Mouse (Mus musculus) hindbrain, embryonic 14.5 days (tissue): ENCODE data around the gene Paqr4. TPM values are rescaled to one million over a fixed set of nuclear protein-coding genes. Genes with fewer than 3 reads are reported as not detected.

ENCODE experiments used
- ATAC-seq: fragments of 200-750 bp; cut with Nextera tagmentation; 2 replicates; pipeline ENCODE4 v1.8.0; 2017; ENCODE audit warnings: moderate number of reproducible peaks, mild to moderate bottlenecking, moderate TSS enrichment, moderate library complexity; ENCODE audit not compliant: low FRiP score
- DNase-seq: peaks from one replicate; pipeline ENCODE4 v3.0.0-alpha.2; 2015; ENCODE audit warnings: low spot score
- H3K27ac ChIP-seq: fragments of 300-500 bp; sonication (generic); 2 replicates; pipeline ENCODE4 v1.5.1; 2014; ENCODE audit warnings: mild to moderate bottlenecking, moderate library complexity
- H3K27me3 ChIP-seq: fragments of 300-500 bp; sonication (generic); 2 replicates; pipeline ENCODE4 v1.6.1; 2014; ENCODE audit warnings: mild to moderate bottlenecking, low read length, mixed read lengths; ENCODE audit not compliant: control insufficient read depth, insufficient read depth
- H3K36me3 ChIP-seq: fragments of 300-500 bp; sonication (generic); replicated peaks from 2 replicates; pipeline ENCODE4 v1.6.1; 2014; ENCODE audit not compliant: control insufficient read depth, insufficient read depth
- H3K4me1 ChIP-seq: fragments of 300-500 bp; sonication (generic); replicated peaks from 2 replicates; pipeline ENCODE4 v1.6.1; 2014; ENCODE audit warnings: antibody characterized with exemption, low read length, mixed read lengths; ENCODE audit not compliant: control insufficient read depth, insufficient read depth
- H3K4me2 ChIP-seq: fragments of 300-500 bp; sonication (generic); replicated peaks from 2 replicates; pipeline ENCODE4 v1.6.1; 2014; ENCODE audit warnings: mild to moderate bottlenecking, moderate library complexity
- H3K4me3 ChIP-seq: fragments of 300-500 bp; sonication (generic); replicated peaks from 2 replicates; pipeline ENCODE4 v1.5.1; 2014; ENCODE audit warnings: mild to moderate bottlenecking, low read length
- H3K9ac ChIP-seq: fragments of 300-500 bp; sonication (generic); 2 replicates; pipeline ENCODE4 v1.6.1; 2014
- H3K9me3 ChIP-seq: fragments of 300-500 bp; sonication (generic); 2 replicates; pipeline ENCODE4 v1.6.1; 2016; ENCODE audit warnings: low read length; ENCODE audit not compliant: control insufficient read depth
- WGBS: fragments of 180-500 bp; shearing (Covaris S2); extraction: QIAGEN DNeasy Blood & Tissue Kit; methylation state at CpG from one replicate; pipeline ENCODE4 v1.1.7; 2014; 5-methylcytosine and 5-hydroxymethylcytosine counted together
- polyA plus RNA-seq: library from polyadenylated mRNA; unstranded; fragments of >200 nt; fragmentation: Nextera tagmentation; extraction: Ambion mirVana; gene quantifications from 2 replicates; pipeline ENCODE4 v1.2.1, GENCODE M21; 2014

Paqr4 gene
- polyA plus RNA-seq, 1 experiment from 2014 or later = 57.5 TPM

DNA sequence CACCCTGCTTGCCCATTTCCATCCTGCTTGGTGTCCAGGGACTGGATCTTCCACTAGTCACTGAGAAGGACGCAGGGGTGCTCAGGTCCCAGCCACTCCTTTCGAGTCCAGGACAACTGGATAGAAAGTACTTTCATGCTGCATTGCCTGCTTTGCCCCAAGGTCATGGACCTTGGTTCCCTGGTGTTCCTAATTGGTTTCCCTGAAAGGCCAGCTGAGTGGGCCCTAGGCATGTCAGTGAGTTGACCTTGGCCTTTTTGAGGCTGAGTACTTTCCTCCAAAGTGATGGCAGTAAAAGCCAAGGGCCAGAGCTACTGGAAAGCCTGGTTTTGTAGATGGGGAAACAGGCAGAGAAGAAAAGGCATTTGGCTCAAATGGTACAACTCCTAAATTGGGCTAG is 18.8 kb downstream of the Paqr4 start:
- DNase-seq = no peak
- H3K9ac ChIP-seq = no peak overlapping the region
- no peaks in the 10 kb centered on the region for H3K27me3 ChIP-seq
- no peak overlapping the region for H3K27ac ChIP-seq
- H3K4me1 ChIP-seq = peaks cover 3% of the 10 kb centered on the region; the same call in 1 of the 2 replicates
- no peak for ATAC-seq
- H3K4me2 ChIP-seq = no peak overlapping the region
- 87% methylated on average over 2 of the region's 2 CpGs for WGBS
- H3K4me3 ChIP-seq = no peak overlapping the region
- H3K36me3 ChIP-seq = no peaks in the 10 kb centered on the region
- no peaks in the 10 kb centered on the region for H3K9me3 ChIP-seq

DNA sequence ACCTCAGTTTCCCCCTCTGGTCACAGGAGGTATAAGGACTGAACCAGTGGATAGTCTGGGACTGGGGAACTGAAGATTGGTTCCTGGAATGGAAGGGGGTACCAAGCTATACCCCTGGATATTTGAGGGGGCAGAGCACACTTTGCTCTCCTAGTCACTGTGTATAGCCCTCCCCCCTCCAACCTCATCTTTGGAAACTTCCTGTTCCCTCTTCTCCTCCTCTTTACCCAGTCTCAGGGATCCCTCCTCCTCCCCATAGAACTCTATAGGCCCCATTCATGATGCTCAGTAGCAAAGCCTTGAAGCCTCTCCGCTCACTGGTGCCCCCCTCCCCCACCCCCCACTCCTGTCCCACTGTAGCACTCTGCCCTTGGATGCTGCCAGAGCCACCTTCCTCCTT is 21.2 kb downstream of the Paqr4 start:
- 33% methylated on average over 1 of the region's 1 CpGs for WGBS
- no peak; the same call in 1 of the 2 replicates for ATAC-seq

DNA sequence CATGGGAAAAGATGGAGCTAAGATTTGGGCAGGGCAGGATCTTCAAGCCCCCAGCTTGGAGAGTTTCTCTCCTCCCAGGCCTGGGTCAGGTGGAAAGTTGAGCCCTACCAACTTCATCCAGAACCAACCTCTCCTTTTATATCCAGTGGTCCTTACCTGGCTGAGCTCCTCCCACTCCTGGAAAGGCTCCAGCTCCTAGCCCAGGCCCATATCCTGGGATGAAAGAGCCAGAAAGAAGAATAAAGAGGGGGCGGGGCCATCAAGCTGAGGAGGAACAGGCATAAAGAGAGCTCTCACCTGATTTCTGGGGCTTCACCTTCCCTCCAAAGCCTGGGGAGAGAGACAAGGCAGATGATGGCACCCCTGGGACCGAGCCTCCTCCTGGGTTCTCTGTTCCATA is 23.7 kb downstream of the Paqr4 start:
- no peaks in the 10 kb centered on the region for H3K4me1 ChIP-seq
- no peak overlapping the region for H3K9ac ChIP-seq
- 50% methylated on average over 2 of the region's 2 CpGs for WGBS
- ATAC-seq (no peak), DNase-seq (no peak)
- no peaks in the 10 kb centered on the region for H3K36me3 ChIP-seq
- H3K27ac ChIP-seq = no peak overlapping the region
- no peaks in the 10 kb centered on the region for H3K9me3 ChIP-seq
- no peaks in the 10 kb centered on the region for H3K27me3 ChIP-seq
- no peak overlapping the region for H3K4me3 ChIP-seq
- no peak overlapping the region for H3K4me2 ChIP-seq

More for the DNA sequence above, 21.2 kb downstream of the Paqr4 start:
- no peak overlapping the region for H3K27ac ChIP-seq
- no peak overlapping the region for H3K4me2 ChIP-seq
- no peak for DNase-seq
- no peak overlapping the region for H3K4me3 ChIP-seq
- no peaks in the 10 kb centered on the region for H3K9me3 ChIP-seq
- H3K9ac ChIP-seq = no peak overlapping the region
- no peaks in the 10 kb centered on the region for H3K36me3 ChIP-seq
- no peaks in the 10 kb centered on the region for H3K27me3 ChIP-seq
- no peaks in the 10 kb centered on the region for H3K4me1 ChIP-seq

DNA sequence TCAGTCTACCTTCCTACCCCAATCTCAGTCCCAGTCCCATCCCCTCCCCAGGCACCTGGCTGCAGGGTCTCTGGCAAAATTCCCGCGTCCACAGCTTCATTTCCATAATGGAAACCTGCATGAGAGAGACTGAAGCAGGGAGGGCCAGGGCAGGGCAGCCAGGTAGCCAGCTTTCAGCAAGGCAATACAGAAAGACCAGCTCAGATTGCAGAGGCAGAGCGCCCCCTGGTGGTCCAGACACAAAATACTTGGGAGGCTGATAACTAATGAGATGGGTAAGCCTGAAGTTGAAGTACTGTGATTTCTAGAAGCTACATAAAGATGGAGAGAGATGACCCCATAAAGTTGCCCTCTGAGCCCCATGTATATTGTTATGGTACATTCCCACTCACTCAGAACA is 34.5 kb downstream of the Paqr4 start:
- Histone ChIP-seq H3K4me1 (no peaks in the 10 kb centered on the region), H3K27me3 (peaks cover 19% of the 10 kb centered on the region; the same call in 1 of the 2 replicates), H3K27ac (no peak overlapping the region), H3K4me2 (no peak overlapping the region), H3K9ac (no peak overlapping the region), H3K36me3 (no peaks in the 10 kb centered on the region), H3K9me3 (no peaks in the 10 kb centered on the region), H3K4me3 (no peak overlapping the region)
- 0% methylated on average over 3 of the region's 3 CpGs for WGBS
- DNase-seq (peak; percentile 85), ATAC-seq (peak; percentile 47)

GRCm38 (mm10) chr17:23705525-23706104 is 35.1 kb downstream of the Paqr4 start:
- ATAC-seq (0 out of 2 replicates have a peak, but pooled peaks have one; percentile 28), DNase-seq (no peak)
- 81% methylated on average over 7 of the region's 7 CpGs for WGBS
- Histone ChIP-seq H3K9ac (no peak overlapping the region), H3K9me3 (no peaks in the 10 kb centered on the region), H3K36me3 (no peaks in the 10 kb centered on the region), H3K4me3 (no peak overlapping the region), H3K4me2 (no peak overlapping the region), H3K4me1 (no peaks in the 10 kb centered on the region), H3K27ac (no peak overlapping the region), H3K27me3 (peaks cover 23% of the 10 kb centered on the region; the same call in 1 of the 2 replicates)

DNA sequence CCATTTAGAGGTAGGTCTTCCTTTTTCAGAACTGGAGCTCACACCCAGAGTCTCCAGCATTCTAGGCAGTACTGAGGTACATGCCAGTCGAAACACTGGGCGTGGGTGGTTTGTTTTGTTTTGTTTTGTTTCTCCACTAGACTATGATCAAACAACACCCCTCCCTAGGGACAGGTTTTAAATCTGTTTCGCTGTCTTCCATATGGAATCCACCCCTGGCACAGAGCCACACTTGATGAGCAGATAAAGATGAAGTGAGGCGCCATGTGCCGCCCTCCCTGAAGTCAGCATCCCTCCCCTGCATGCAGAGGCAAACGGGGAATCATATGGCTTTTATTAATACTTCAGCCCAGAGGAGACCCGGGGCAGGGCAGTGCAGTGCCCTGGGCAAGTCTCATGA is 35.9 kb downstream of the Paqr4 start:
- Histone ChIP-seq H3K27ac (no peak overlapping the region), H3K4me2 (no peak overlapping the region), H3K27me3 (peaks cover 19% of the 10 kb centered on the region; the same call in 1 of the 2 replicates), H3K9me3 (no peaks in the 10 kb centered on the region), H3K9ac (no peak overlapping the region), H3K4me1 (no peaks in the 10 kb centered on the region), H3K4me3 (no peak overlapping the region), H3K36me3 (no peaks in the 10 kb centered on the region)
- DNase-seq (no peak), ATAC-seq (no peak)
- 36% methylated on average over 7 of the region's 7 CpGs for WGBS

GRCm38 (mm10) chr17:23703301-23703700 is 37.4 kb downstream of the Paqr4 start:
- no peak overlapping the region for H3K4me2 ChIP-seq
- no peak overlapping the region for H3K4me3 ChIP-seq
- H3K27ac ChIP-seq = no peak overlapping the region
- no peak for ATAC-seq
- DNase-seq = no peak
- peaks cover 30% of the 10 kb centered on the region for H3K27me3 ChIP-seq
- no peak overlapping the region for H3K9ac ChIP-seq
- H3K9me3 ChIP-seq = no peaks in the 10 kb centered on the region
- no peaks in the 10 kb centered on the region for H3K36me3 ChIP-seq
- 88% methylated on average over 9 of the region's 9 CpGs for WGBS
- H3K4me1 ChIP-seq = no peaks in the 10 kb centered on the region; the same call in 1 of the 2 replicates

DNA sequence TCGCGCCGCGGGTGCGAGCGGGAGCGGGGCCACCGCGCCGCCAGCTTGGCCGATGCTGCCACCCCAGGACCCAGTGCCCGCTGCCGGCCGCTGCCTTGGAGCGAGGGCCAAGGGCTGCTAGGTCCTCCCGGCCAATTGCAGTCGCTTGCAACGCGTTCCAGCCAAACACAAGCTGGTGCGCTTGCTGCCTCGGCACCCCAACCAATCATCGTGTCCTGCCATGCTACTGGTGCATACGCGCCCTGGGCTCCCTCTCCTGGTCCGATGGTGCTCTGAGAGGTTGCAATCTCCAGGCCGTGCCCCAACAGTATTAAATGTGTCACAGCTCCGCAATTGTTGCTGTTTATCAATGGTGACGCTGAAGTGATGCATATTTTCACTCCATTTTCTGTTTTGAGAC is 40.6 kb downstream of the Paqr4 start:
- Histone ChIP-seq H3K9ac (peak overlapping the region; percentile 67), H3K4me3 (peak overlapping the region; percentile 83), H3K4me1 (no peaks in the 10 kb centered on the region; the same call in 1 of the 2 replicates), H3K27me3 (peaks cover 42% of the 10 kb centered on the region), H3K27ac (no peak overlapping the region; the same call in 1 of the 2 replicates), H3K36me3 (no peaks in the 10 kb centered on the region), H3K9me3 (no peaks in the 10 kb centered on the region), H3K4me2 (peak overlapping the region; percentile 97)
- ATAC-seq = peak; percentile 97
- DNase-seq = peak; percentile 84
- 1% methylated on average over 28 of the region's 28 CpGs for WGBS

DNA sequence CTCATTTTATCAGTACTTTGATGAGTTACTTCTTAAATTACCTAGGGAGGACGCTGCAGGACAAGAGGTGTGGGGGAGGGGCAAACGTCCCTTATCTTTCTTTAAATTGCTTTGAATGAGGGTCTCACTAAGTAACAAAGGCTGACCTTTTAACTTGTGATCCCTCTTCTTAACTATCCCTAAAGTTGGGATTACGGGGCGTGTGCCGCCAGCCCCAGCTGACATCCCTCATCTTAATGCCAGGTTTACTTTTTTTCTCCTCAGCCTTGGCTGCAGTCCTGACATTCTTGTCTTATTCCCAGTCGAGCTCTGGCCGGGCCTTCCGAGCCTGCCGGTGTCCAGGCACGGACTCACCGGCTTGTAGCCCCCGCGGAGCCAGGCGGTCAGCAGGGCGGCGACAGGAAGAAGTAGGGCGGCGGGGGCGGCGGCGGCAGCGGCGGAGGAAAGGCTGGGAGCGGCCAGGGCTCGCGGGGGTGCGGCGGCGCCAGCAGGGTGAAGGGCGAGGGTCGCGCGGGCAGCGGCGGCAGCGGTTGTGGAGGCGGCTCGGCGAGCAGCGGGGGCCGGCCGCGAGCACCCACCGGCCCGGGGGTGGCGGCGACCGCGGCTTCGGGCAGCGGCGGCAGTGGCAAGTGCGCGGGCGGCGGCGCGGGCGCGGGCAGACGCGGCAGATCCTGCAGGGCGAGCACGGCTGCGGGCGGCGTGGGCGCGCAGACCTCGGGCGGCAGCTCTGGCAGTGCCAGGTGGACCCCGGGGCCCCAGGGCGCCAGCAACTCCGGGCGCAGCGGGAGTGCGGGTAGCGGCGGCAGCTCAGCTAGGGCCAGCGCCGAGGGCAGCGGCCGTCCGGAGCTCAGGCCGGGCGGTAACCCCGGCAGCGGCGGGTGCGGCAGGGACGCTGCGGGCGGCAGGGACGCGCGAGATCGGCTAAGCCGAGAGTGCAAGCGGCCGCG is 41.3 kb downstream of the Paqr4 start:
- Histone ChIP-seq H3K9me3 (no peaks in the 10 kb centered on the region), H3K36me3 (no peaks in the 10 kb centered on the region), H3K27me3 (peaks cover 42% of the 10 kb centered on the region), H3K4me3 (peak overlapping the region; percentile 83), H3K4me1 (no peaks in the 10 kb centered on the region; the same call in 1 of the 2 replicates), H3K9ac (peak overlapping the region; percentile 67), H3K27ac (peak overlapping the region; percentile 32; the same call in 1 of the 2 replicates), H3K4me2 (peak overlapping the region; percentile 97)
- ATAC-seq = peak; percentile 56
- WGBS = under 1% methylated on average over 88 of the region's 101 CpGs
- DNase-seq = no peak
